Mouse (Mus musculus) liver, adult 2 months (tissue): ENCODE data around the gene Plaur.

Experiments
- CTCF ChIP-seq: fragments of 200-500 bp; IDR thresholded peaks from 2 replicates; pipeline ENCODE4 v1.5.1; 2011; ENCODE audit warnings: low read depth, low read length, control low read depth
- POLR2A ChIP-seq: fragments of 200-500 bp; IDR thresholded peaks from 2 replicates; pipeline ENCODE4 v1.6.1; 2011; ENCODE audit warnings: low read length, control low read depth; ENCODE audit not compliant: insufficient read depth; ENCODE audit errors: extremely low read depth

DNA sequence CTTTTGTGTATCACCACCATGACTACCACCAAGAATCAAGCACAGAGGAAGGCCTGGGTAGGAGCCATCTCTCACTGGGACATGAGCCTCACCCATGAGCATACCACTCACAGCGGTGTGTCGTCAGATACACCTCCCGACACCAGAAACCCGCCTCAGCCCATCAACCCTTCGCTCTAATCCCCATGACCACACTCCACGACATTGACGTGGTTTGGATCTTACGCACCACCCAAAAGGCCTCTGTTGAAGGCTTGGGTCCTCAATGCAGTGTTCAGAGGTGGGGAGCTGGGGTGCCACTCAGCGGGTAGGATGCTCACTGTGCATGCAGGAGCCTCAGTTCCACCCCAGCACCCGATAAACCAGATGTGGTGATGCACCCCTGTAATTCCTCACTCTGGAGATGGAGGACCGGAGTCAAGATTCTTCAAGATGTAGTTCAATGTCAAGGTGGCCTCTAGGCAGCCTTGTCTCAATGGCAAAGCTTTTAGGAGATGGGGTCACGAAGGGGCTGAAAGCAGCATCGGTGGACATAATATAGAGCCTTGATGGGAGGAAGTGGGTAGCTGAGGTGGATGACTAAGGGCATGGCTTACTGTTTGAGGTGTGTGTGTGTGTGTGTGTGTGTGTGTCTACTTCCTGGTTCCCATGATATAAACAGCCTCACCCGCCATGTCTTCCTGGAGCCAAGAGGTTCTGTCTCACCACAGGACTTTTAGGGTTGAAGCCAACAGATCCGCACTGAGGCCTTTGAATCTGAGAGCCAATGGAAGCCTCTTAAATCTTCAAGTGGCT is 31.5 kb upstream of the Plaur start:
- TF ChIP-seq CTCF (no peak), POLR2A (no peak)
